In genomic region chr10:127049395-127050118, GRCm38 (mm10) we compare ENCODE assay signal across 9 mouse cellular contexts. TPM values are rescaled to one million over a fixed set of nuclear protein-coding genes. Genes with fewer than 3 reads are reported as not detected.
DNase-seq lines count a peak whose midpoint lies in the region; ATAC-seq and TF ChIP-seq lines count a peak whose summit lies in the region.
"Had no signal": no experiment of that assay in that cellular context is flagged by ENCODE, and none has a peak within 500 bp of the region (broad histone marks: within the 10 kb centered on the region; RNA-seq: fewer than 3 reads in every experiment).

No protein-coding gene starts in this region.

- intact Hi-C loops in heart, adult 2 months (cut with DNase I) = no loop called here

- H3K4me3 ChIP-seq in heart, adult 2 months = no peak overlapping the region
- H3K4me3 ChIP-seq in ES-Bruce4 (ENCODE audit: low read depth, low read length) = peak overlapping the region; percentile 44
- 0 out of 2 replicates have a peak overlapping the region, but pooled peaks have one; percentile 2 for H3K4me3 ChIP-seq in hindbrain, embryonic 15.5 days
- no peak overlapping the region for H3K4me3 ChIP-seq in liver, embryonic 16.5 days (ENCODE audit: low read depth, low read length)

- no peak for TF ChIP-seq POLR2A in heart, adult 2 months (IDR thresholded peaks at IDR 0.05; ENCODE audit: insufficient read depth, low read depth, low read length)
- no peak for TF ChIP-seq POLR2A in ES-Bruce4 (IDR thresholded peaks at IDR 0.05; ENCODE audit: insufficient read depth, low read length)

- H3K9me3 ChIP-seq in ES-Bruce4 (replicated peaks; ENCODE audit: control insufficient read depth, insufficient read depth, low read length, poor library complexity, severe bottlenecking) = no peaks in the 10 kb centered on the region
- no peaks in the 10 kb centered on the region for H3K9me3 ChIP-seq in hindbrain, embryonic 15.5 days
- no peaks in the 10 kb centered on the region for H3K9me3 ChIP-seq in liver, embryonic 16.5 days (replicated peaks; ENCODE audit: control insufficient read depth, low read length)

- H3K27ac ChIP-seq in heart, adult 2 months = no peak overlapping the region
- H3K27ac ChIP-seq in ES-Bruce4 (ENCODE audit: insufficient read depth, low read length) = no peak overlapping the region
- no peak overlapping the region for H3K27ac ChIP-seq in hindbrain, embryonic 15.5 days (replicated peaks)
- no peak overlapping the region for H3K27ac ChIP-seq in liver, embryonic 16.5 days (ENCODE audit: low read length)

- no peak overlapping the region for H3K4me2 ChIP-seq in hindbrain, embryonic 15.5 days
- H3K4me2 ChIP-seq in liver, embryonic 16.5 days (ENCODE audit: low read depth, low read length) = peak overlapping the region; percentile 1; the same call in 1 of the 2 replicates

- H3K36me3 ChIP-seq in heart, adult 2 months (ENCODE audit: control insufficient read depth, insufficient read depth, low read length) = no peaks in the 10 kb centered on the region
- H3K36me3 ChIP-seq in ES-Bruce4 (ENCODE audit: control insufficient read depth, insufficient read depth, low read length, poor library complexity, severe bottlenecking) = 0 out of 2 replicates have a peak, but pooled peaks cover 2% of the 10 kb centered on the region
- H3K36me3 ChIP-seq in hindbrain, embryonic 15.5 days = peaks cover 12% of the 10 kb centered on the region; the same call in 1 of the 2 replicates
- no peaks in the 10 kb centered on the region for H3K36me3 ChIP-seq in liver, embryonic 16.5 days (ENCODE audit: control insufficient read depth, insufficient read depth)

- no peak for ATAC-seq in hindbrain, embryonic 15.5 days (ENCODE audit: low FRiP score, low read depth)
- ATAC-seq in liver, embryonic 16.5 days (ENCODE audit: low read depth) = peak; percentile 37; the same call in 1 of the 2 replicates

- TF ChIP-seq EP300 in heart, adult 2 months (IDR thresholded peaks at IDR 0.05; ENCODE audit: insufficient read depth, low read depth, low read length) = no peak
- no peak for TF ChIP-seq EP300 in ES-Bruce4 (IDR thresholded peaks at IDR 0.05; ENCODE audit: insufficient read depth, low read depth, low read length)

- 4% methylated on average over 29 of the region's 29 CpGs for WGBS in heart, adult 2 months
- 4% methylated on average over 29 of the region's 29 CpGs for WGBS in hindbrain, embryonic 15.5 days
- 2% methylated on average over 29 of the region's 29 CpGs for WGBS in liver, embryonic 16.5 days (ENCODE audit: insufficient replicate concordance)

- peaks cover 13% of the 10 kb centered on the region for H3K27me3 ChIP-seq in heart, adult 2 months (ENCODE audit: control insufficient read depth, insufficient read depth, low read length)
- no peaks in the 10 kb centered on the region for H3K27me3 ChIP-seq in ES-Bruce4 (ENCODE audit: control insufficient read depth, insufficient read depth, low read length, poor library complexity, severe bottlenecking)
- H3K27me3 ChIP-seq in hindbrain, embryonic 15.5 days = peaks cover 44% of the 10 kb centered on the region
- peaks cover 55% of the 10 kb centered on the region for H3K27me3 ChIP-seq in liver, embryonic 16.5 days (ENCODE audit: control insufficient read depth, insufficient read depth, low read depth, low read length)
- H3K27me3 ChIP-seq: CH12.LX had no signal

- peak; percentile 25 for TF ChIP-seq CTCF in heart, adult 2 months (IDR thresholded peaks at IDR 0.05)
- peak; percentile 61 for TF ChIP-seq CTCF in ES-Bruce4 (IDR thresholded peaks at IDR 0.05; ENCODE audit: low read depth, low read length)

- peaks cover 1% of the 10 kb centered on the region for H3K4me1 ChIP-seq in heart, adult 2 months (ENCODE audit: control insufficient read depth, insufficient read depth, low read length)
- no peaks in the 10 kb centered on the region for H3K4me1 ChIP-seq in ES-Bruce4 (ENCODE audit: control insufficient read depth, insufficient read depth, low read length)
- peaks cover 12% of the 10 kb centered on the region; the same call in 1 of the 2 replicates for H3K4me1 ChIP-seq in hindbrain, embryonic 15.5 days (replicated peaks)
- no peaks in the 10 kb centered on the region for H3K4me1 ChIP-seq in liver, embryonic 16.5 days (ENCODE audit: control insufficient read depth, low read depth, low read length)

- no peak for DNase-seq in heart, adult 2 months
- DNase-seq in heart, postnatal 4 days = no peak
- no peak for DNase-seq in left cerebral cortex, adult 9 months (ENCODE audit: low spot score in 2 of 2)
- DNase-seq in right cerebral cortex, adult 18-20 months = no peak
- no peak for DNase-seq in adrenal gland, adult 8-10 months

- H3K79me2 ChIP-seq in heart, adult 2 months (replicated peaks; ENCODE audit: control insufficient read depth, insufficient read depth, low read length) = no peaks in the 10 kb centered on the region

- no peak overlapping the region for H3K9ac ChIP-seq in heart, adult 2 months (ENCODE audit: low read depth, low read length)
- H3K9ac ChIP-seq in ES-Bruce4 (ENCODE audit: low read depth, poor library complexity, severe bottlenecking) = peak overlapping the region; percentile 7
- no peak overlapping the region for H3K9ac ChIP-seq in hindbrain, embryonic 15.5 days
- no peak overlapping the region for H3K9ac ChIP-seq in liver, embryonic 16.5 days (ENCODE audit: low read depth, low read length)

RNA-seq across cellular contexts. Expression of gene Cyp27b1, which starts 1.5 kb away (rescaled TPM):
- under 1 TPM in 1 of 2 experiments, not detected in 1; 0.10 TPM for total RNA-seq in heart, adult 2 months (2021)
- 0.12 and 0.35 TPM in 2 replicates for polyA plus RNA-seq in heart, adult 2 months (2012; rRNA removed)
- total RNA-seq in heart, postnatal 4 days (2021) = under 1 TPM in 1 of 2 experiments, not detected in 1; 0.45 TPM
- 0.42 TPM in 1 of 2 replicates, not detected in the other for polyA plus RNA-seq in ES-Bruce4 (2011; ENCODE audit: insufficient read depth, insufficient read length, low read depth, missing spikeins)
- 0.21 and 0.26 TPM in 2 replicates for polyA plus RNA-seq in hindbrain, embryonic 15.5 days (2015; fragmentation: Nextera tagmentation; extraction: Ambion mirVana)
- polyA plus RNA-seq in liver, embryonic 16.5 days (2015; fragmentation: Nextera tagmentation; extraction: Ambion mirVana) = 0.04 TPM in 1 of 2 replicates, not detected in the other
- total RNA-seq in adrenal gland, adult 8-10 months (2022) = under 1 TPM; 0.41 to 0.83 (median 0.53) TPM

RNA-seq across cellular contexts. Expression of gene Eef1akmt3, which starts 8.2 kb away (rescaled TPM):
- total RNA-seq in heart, adult 2 months (2021) = not detected
- 0.06 TPM in 2 replicates for polyA plus RNA-seq in heart, adult 2 months (2012; rRNA removed)
- total RNA-seq in heart, postnatal 4 days (2021) = under 1 TPM; 0.18 to 0.29 TPM
- 0.41 and 0.51 TPM in 2 replicates for polyA plus RNA-seq in ES-Bruce4 (2011; ENCODE audit: insufficient read depth, insufficient read length, low read depth, missing spikeins)
- 0.14 and 0.22 TPM in 2 replicates for polyA plus RNA-seq in hindbrain, embryonic 15.5 days (2015; fragmentation: Nextera tagmentation; extraction: Ambion mirVana)
- 0.09 and 0.21 TPM in 2 replicates for polyA plus RNA-seq in liver, embryonic 16.5 days (2015; fragmentation: Nextera tagmentation; extraction: Ambion mirVana)
- under 1 TPM; 0.12 to 0.66 (median 0.37) TPM for total RNA-seq in adrenal gland, adult 8-10 months (2022)

RNA-seq across cellular contexts. Expression of gene Mettl1, which starts 8.3 kb away (rescaled TPM):
- 1 to 10 TPM; 6.3 to 7.0 TPM for total RNA-seq in heart, adult 2 months (2021)
- polyA plus RNA-seq in heart, adult 2 months (2012; rRNA removed) = 12.3 and 16.0 TPM in 2 replicates
- total RNA-seq in heart, postnatal 4 days (2021) = 10 to 100 TPM; 11.5 TPM
- polyA plus RNA-seq in ES-Bruce4 (2011; ENCODE audit: insufficient read depth, insufficient read length, low read depth, missing spikeins) = 20.2 and 22.8 TPM in 2 replicates
- 22.8 and 25.1 TPM in 2 replicates for polyA plus RNA-seq in hindbrain, embryonic 15.5 days (2015; fragmentation: Nextera tagmentation; extraction: Ambion mirVana)
- polyA plus RNA-seq in liver, embryonic 16.5 days (2015; fragmentation: Nextera tagmentation; extraction: Ambion mirVana) = 13.4 and 13.5 TPM in 2 replicates
- 10 to 100 TPM; 19.3 to 33.1 (median 26.4) TPM for total RNA-seq in adrenal gland, adult 8-10 months (2022)

RNA-seq across cellular contexts. Expression of gene March9, which starts 10.4 kb away (rescaled TPM):
- 1 to 10 TPM; 2.8 to 3.1 TPM for total RNA-seq in heart, adult 2 months (2021)
- 2.5 and 2.7 TPM in 2 replicates for polyA plus RNA-seq in heart, adult 2 months (2012; rRNA removed)
- total RNA-seq in heart, postnatal 4 days (2021) = 1 to 10 TPM; 1.7 to 1.8 TPM
- polyA plus RNA-seq in ES-Bruce4 (2011; ENCODE audit: insufficient read depth, insufficient read length, low read depth, missing spikeins) = 8.8 and 9.5 TPM in 2 replicates
- 7.3 and 8.4 TPM in 2 replicates for polyA plus RNA-seq in hindbrain, embryonic 15.5 days (2015; fragmentation: Nextera tagmentation; extraction: Ambion mirVana)
- polyA plus RNA-seq in liver, embryonic 16.5 days (2015; fragmentation: Nextera tagmentation; extraction: Ambion mirVana) = not detected in 2 replicates
- total RNA-seq in adrenal gland, adult 8-10 months (2022) = 10 to 100 TPM in 2 of 4 experiments, 1 to 10 TPM in 2; 8.9 to 11.3 (median 10.3) TPM

RNA-seq across cellular contexts. Expression of gene Cdk4, which starts 13.8 kb away (rescaled TPM):
- 10 to 100 TPM; 77.8 to 83.0 TPM for total RNA-seq in heart, adult 2 months (2021)
- polyA plus RNA-seq in heart, adult 2 months (2012; rRNA removed) = 110 and 139 TPM in 2 replicates
- total RNA-seq in heart, postnatal 4 days (2021) = 100 to 1,000 TPM; 289 to 314 TPM
- 619 and 675 TPM in 2 replicates for polyA plus RNA-seq in ES-Bruce4 (2011; ENCODE audit: insufficient read depth, insufficient read length, low read depth, missing spikeins)
- 743 and 831 TPM in 2 replicates for polyA plus RNA-seq in hindbrain, embryonic 15.5 days (2015; fragmentation: Nextera tagmentation; extraction: Ambion mirVana)
- polyA plus RNA-seq in liver, embryonic 16.5 days (2015; fragmentation: Nextera tagmentation; extraction: Ambion mirVana) = 293 and 317 TPM in 2 replicates
- 100 to 1,000 TPM; 197 to 246 (median 230) TPM for total RNA-seq in adrenal gland, adult 8-10 months (2022)

Comparison
In these comparisons a context has a peak if more than half of its experiments do, and no peak if none do; other contexts are left out.
1. H3K4me3 ChIP-seq: peak in ES-Bruce4 (single experiment) and hindbrain, embryonic 15.5 days (single experiment); none in heart, adult 2 months (single experiment) and liver, embryonic 16.5 days (single experiment).